Mouse (Mus musculus) liver, embryonic 14.5 days (tissue): ENCODE data around the gene Tmem56. TPM values are rescaled to one million over a fixed set of nuclear protein-coding genes. Genes with fewer than 3 reads are reported as not detected.

Experiments used
- ATAC-seq: fragments of 200-750 bp; cut with Nextera tagmentation; 2 replicates; pipeline ENCODE4 v1.8.0; 2017; ENCODE audit warnings: moderate number of reproducible peaks, mild to moderate bottlenecking, moderate library complexity; ENCODE audit not compliant: insufficient read depth
- DNase-seq, 3 experiments: peaks; one replicate each; pipeline ENCODE4 v3.0.0-alpha.2; 2012 to 2013; ENCODE audit warnings: low read depth in 3 of 3, low spot score in 3 of 3
- H3K27ac ChIP-seq: fragments of 300-500 bp; sonication (generic); 2 replicates; pipeline ENCODE4 v1.5.1; 2014; ENCODE audit warnings: moderate library complexity, mild to moderate bottlenecking, control low read depth, inconsistent platforms
- H3K27me3 ChIP-seq: fragments of 300-500 bp; sonication (generic); 2 replicates; pipeline ENCODE4 v1.6.1; 2014; ENCODE audit warnings: mild to moderate bottlenecking, low read length, moderate library complexity; ENCODE audit not compliant: control insufficient read depth, insufficient read depth
- H3K36me3 ChIP-seq: fragments of 300-500 bp; sonication (generic); replicated peaks from 2 replicates; pipeline ENCODE4 v1.6.1; 2014; ENCODE audit warnings: low read depth; ENCODE audit not compliant: control insufficient read depth, insufficient read depth
- H3K4me1 ChIP-seq, 2 experiments: fragments of 200-500 bp in 1 of 2; fragments of 300-500 bp in 1 of 2; sonication (generic) in 1 of 2; replicated peaks; 2 replicates each; pipeline ENCODE4 v1.6.1; 2012 to 2014; ENCODE audit warnings: antibody characterized with exemption in 1 of 2, inconsistent platforms in 1 of 2, low read length in 1 of 2; ENCODE audit not compliant: control insufficient read depth in 2 of 2, insufficient read depth in 2 of 2
- H3K4me2 ChIP-seq: fragments of 300-500 bp; sonication (generic); 2 replicates; pipeline ENCODE4 v1.6.1; 2014; ENCODE audit warnings: low read depth, mild to moderate bottlenecking, control low read depth, moderate library complexity
- H3K4me3 ChIP-seq, 2 experiments: fragments of 200-500 bp in 1 of 2; fragments of 300-500 bp in 1 of 2; sonication (generic) in 1 of 2; 2 replicates each; pipeline ENCODE4 v1.5.1; 2012 to 2014; ENCODE audit warnings: low read depth in 2 of 2, low read length in 2 of 2, mild to moderate bottlenecking in 2 of 2, control low read depth in 1 of 2, inconsistent platforms in 1 of 2, moderate library complexity in 1 of 2; ENCODE audit not compliant: insufficient read depth in 1 of 2
- H3K9ac ChIP-seq: fragments of 300-500 bp; sonication (generic); replicated peaks from 2 replicates; pipeline ENCODE4 v1.6.1; 2014; ENCODE audit warnings: mild to moderate bottlenecking, control low read depth, moderate library complexity
- H3K9me3 ChIP-seq: fragments of 300-500 bp; sonication (generic); 2 replicates; pipeline ENCODE4 v1.6.1; 2016; ENCODE audit warnings: low read length, mixed read lengths; ENCODE audit not compliant: control insufficient read depth
- CTCF ChIP-seq: IDR thresholded peaks from 2 replicates; pipeline ENCODE4 v1.5.1; 2016; ENCODE audit warnings: antibody characterized with exemption, low read depth, control low read depth
- EP300 ChIP-seq: IDR thresholded peaks from 2 replicates; pipeline ENCODE4 v1.6.1; 2016; ENCODE audit warnings: antibody characterized with exemption, low read depth
- WGBS: fragments of 180-500 bp; shearing (Covaris S2); extraction: QIAGEN DNeasy Blood & Tissue Kit; methylation state at CpG from one replicate; pipeline ENCODE4 v1.1.7; 2014; ENCODE audit not compliant: insufficient replicate concordance; 5-methylcytosine and 5-hydroxymethylcytosine counted together
- polyA plus RNA-seq, 2 experiments: library from polyadenylated mRNA; depleted of rRNA in 1 of 2; stranded (reverse) in 1 of 2; unstranded in 1 of 2; fragments of >200 nt; fragmentation: Nextera tagmentation in 1 of 2; extraction: Ambion mirVana in 1 of 2; gene quantifications; 2 replicates each; pipeline versions ENCODE4 v1.2.1 to v1.2.3; 2012 to 2014

Tmem56 gene
- 11.8 and 13.5 TPM in 2 replicates for polyA plus RNA-seq (2012; rRNA removed)
- polyA plus RNA-seq (2014; fragmentation: Nextera tagmentation; extraction: Ambion mirVana), result 25.3 and 25.9 TPM in 2 replicates

DNA sequence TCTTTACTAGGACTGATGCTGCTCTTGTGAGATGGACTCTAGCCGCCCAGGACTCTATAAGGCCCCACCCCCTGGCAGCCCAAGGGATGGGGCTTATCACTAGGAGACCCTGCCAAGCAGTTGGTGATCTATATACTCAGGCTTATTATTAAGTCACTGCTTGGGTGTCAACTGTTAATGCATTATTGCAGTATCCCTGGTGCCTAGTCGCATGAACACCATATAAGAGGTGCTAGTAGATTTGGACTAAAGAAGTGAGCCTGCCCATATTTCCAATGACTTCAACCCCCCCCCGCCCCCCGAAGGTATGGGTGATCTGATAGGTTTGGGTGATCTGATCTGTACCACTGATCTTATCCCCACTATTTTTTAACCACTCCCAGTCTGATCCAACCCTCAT, at the start of gene Tmem56:
Tmem56 (minus strand) TSS at position 101 of the 400 bp plus-strand sequence.
- peaks cover 0 to 2% of the 10 kb centered on the region in 2 experiments; a peak in 2 of 4 replicates for H3K4me1 ChIP-seq
- no peak within 1 kb of the TSS for H3K4me2 ChIP-seq
- no peak within 1 kb of the TSS for H3K4me3 ChIP-seq
- no peak within 1 kb of the TSS for H3K27ac ChIP-seq
- H3K9ac ChIP-seq, result no peak within 1 kb of the TSS
- WGBS, result 72% methylated on average over 4 of the region's 4 CpGs
- no peak for DNase-seq
- no peak for ATAC-seq
- no peaks in the 10 kb centered on the region for H3K36me3 ChIP-seq
- no peaks in the 10 kb centered on the region for H3K27me3 ChIP-seq
- no peaks in the 10 kb centered on the region for H3K9me3 ChIP-seq
- no peak for TF ChIP-seq CTCF
- TF ChIP-seq EP300, result no peak

DNA sequence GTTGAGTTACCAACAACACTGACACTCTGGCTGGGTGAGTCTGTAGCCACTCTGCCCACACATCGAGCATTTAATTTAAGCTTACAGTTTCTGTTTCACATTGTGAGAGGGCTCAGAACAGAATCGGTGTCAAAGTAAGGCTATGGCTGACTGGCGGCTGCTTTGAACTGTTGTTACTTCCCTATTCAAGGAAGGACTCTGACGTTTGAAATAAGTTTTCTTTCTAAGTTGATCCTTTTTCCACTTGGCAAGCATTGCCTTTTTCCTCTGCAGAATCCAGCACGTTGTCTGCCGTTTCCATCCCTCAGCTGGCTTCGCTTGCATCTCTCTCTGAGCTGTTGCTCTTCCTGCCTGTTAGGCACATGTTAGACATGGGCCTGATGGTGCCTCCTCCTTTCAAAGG, 47.3 kb upstream of the Tmem56 start:
- no peak for ATAC-seq

DNA sequence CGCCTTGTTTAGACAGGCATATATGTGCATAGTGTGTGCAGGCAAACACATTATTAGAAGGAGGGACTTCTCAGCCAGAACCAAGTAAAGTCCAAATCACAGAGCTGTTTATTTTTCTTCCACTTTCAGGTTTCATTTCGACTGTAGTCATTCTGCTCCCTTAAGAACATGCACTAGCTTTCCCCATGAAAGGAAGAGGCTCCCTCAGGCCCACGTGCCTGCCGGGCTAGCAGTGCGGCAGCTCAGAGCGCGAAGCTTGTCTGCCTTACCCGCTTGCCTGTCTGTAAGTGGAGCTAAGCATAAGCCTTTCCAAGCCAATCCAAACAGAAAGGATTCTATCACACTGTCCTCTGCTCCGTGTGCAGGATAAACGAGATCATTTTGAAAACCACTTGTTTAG, 46.7 kb upstream of the Tmem56 start:
- Histone ChIP-seq H3K4me1 (no peaks in the 10 kb centered on the region), H3K4me3 (no peak overlapping the region), H3K9me3 (no peaks in the 10 kb centered on the region), H3K4me2 (no peak overlapping the region), H3K27ac (no peak overlapping the region), H3K36me3 (no peaks in the 10 kb centered on the region), H3K9ac (no peak overlapping the region), H3K27me3 (no peaks in the 10 kb centered on the region)
- DNase-seq (no peak), ATAC-seq (no peak)
- 69% methylated on average over 10 of the region's 10 CpGs for whole genome bisulfite sequencing
- TF ChIP-seq EP300, result no peak
- no peak for TF ChIP-seq CTCF

More for the DNA sequence above, 47.3 kb upstream of the Tmem56 start:
- Histone ChIP-seq H3K27ac (no peak overlapping the region), H3K9me3 (no peaks in the 10 kb centered on the region), H3K27me3 (no peaks in the 10 kb centered on the region), H3K9ac (no peak overlapping the region), H3K4me3 (no peak overlapping the region), H3K36me3 (no peaks in the 10 kb centered on the region), H3K4me2 (no peak overlapping the region), H3K4me1 (no peaks in the 10 kb centered on the region)
- TF ChIP-seq CTCF (no peak), EP300 (no peak)
- WGBS, result 46% methylated on average over 7 of the region's 7 CpGs
- no peak for DNase-seq

DNA sequence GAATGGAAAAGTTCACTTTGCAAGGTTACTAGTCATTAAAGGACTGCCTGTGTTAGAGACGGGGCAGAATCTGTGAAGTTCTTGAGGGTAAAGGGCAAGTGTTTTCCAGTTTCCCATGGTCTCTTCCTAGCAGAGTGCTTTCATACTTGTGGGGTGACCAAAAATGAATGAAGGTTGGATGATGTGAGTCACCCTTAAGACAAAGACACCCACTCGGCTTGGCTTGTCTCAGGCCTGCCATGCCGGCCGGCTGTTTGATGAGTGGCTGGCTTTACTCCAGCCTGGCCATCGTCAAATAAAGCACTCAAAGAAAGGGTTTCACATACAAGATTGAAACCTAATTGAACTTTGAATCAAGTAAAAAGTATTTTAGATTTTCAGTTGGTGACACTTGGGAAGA, 44.5 kb upstream of the Tmem56 start:
- H3K9me3 ChIP-seq, result no peaks in the 10 kb centered on the region
- H3K9ac ChIP-seq, result no peak overlapping the region
- no peaks in the 10 kb centered on the region for H3K36me3 ChIP-seq
- ATAC-seq (no peak), DNase-seq (no peak)
- no peak for TF ChIP-seq EP300
- TF ChIP-seq CTCF, result no peak
- no peaks in the 10 kb centered on the region for H3K27me3 ChIP-seq
- H3K4me3 ChIP-seq, result no peak overlapping the region
- no peaks in the 10 kb centered on the region for H3K4me1 ChIP-seq
- H3K4me2 ChIP-seq, result no peak overlapping the region
- WGBS, result 86% methylated on average over 5 of the region's 5 CpGs
- no peak overlapping the region for H3K27ac ChIP-seq

DNA sequence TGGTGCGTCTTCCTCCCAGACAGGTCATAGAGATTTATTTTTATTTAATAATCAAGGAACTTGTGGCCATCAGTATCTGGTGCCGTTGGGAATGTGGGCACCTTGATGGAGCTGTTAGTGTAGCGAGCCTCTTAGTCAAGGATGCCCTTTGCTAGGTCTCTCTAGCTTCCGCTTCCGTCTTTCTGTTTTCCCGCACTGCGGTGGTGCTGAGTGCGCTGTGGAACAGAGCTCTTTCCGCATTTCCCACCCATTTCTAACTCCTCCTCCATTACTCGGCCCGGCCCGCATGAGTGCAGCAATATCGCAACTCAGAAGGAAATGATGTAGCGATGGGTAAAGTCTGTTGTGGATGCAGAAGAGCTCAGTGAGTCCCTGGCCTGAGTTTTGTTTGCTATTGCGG, 40.5 kb upstream of the Tmem56 start:
- WGBS, result 88% methylated on average over 15 of the region's 15 CpGs
- Histone ChIP-seq H3K4me1 (no peaks in the 10 kb centered on the region), H3K9ac (no peak overlapping the region), H3K27ac (no peak overlapping the region), H3K27me3 (no peaks in the 10 kb centered on the region), H3K9me3 (no peaks in the 10 kb centered on the region), H3K4me3 (no peak overlapping the region), H3K4me2 (no peak overlapping the region), H3K36me3 (no peaks in the 10 kb centered on the region)
- no peak for TF ChIP-seq EP300
- no peak for TF ChIP-seq CTCF
- ATAC-seq (no peak), DNase-seq (no peak)
